Mouse (Mus musculus) fibroblast of lung, adult 2 months (primary cell): Measurements from ENCODE around the gene Camta1.

Experiments
- DNase-seq: peaks from one replicate; pipeline ENCODE4 v3.0.0-alpha.2; 2011; ENCODE audit warnings: low read depth

Camta1 gene

GRCm38 (mm10) chr4:151256622-151257021 lies 605.1 kb downstream of the Camta1 start:
- DNase-seq, result no peak

GRCm38 (mm10) chr4:151250824-151251223 lies 610.9 kb downstream of the Camta1 start:
- no peak for DNase-seq

- no peak for DNase-seq
Observed at GRCm38 (mm10) chr4:151245068-151245797, 616.4 kb downstream of the Camta1 start.

- DNase-seq, result no peak
Observed at GRCm38 (mm10) chr4:151243445-151243844, 618.2 kb downstream of the Camta1 start.

- no peak for DNase-seq
Observed at GRCm38 (mm10) chr4:151242751-151243150, 618.9 kb downstream of the Camta1 start.

GRCm38 (mm10) chr4:151240465-151240864 lies 621.2 kb downstream of the Camta1 start:
- no peak for DNase-seq

- no peak for DNase-seq
Observed at GRCm38 (mm10) chr4:151238970-151239684, 622.5 kb downstream of the Camta1 start.

GRCm38 (mm10) chr4:151237501-151237900 lies 624.2 kb downstream of the Camta1 start:
- DNase-seq, result no peak

GRCm38 (mm10) chr4:151234981-151235380 lies 626.7 kb downstream of the Camta1 start:
- no peak for DNase-seq

- DNase-seq, result no peak
Observed at GRCm38 (mm10) chr4:151232028-151232427, 629.6 kb downstream of the Camta1 start.

GRCm38 (mm10) chr4:151229073-151229472 lies 632.6 kb downstream of the Camta1 start:
- no peak for DNase-seq

GRCm38 (mm10) chr4:151226496-151226895 lies 635.2 kb downstream of the Camta1 start:
- no peak for DNase-seq

- DNase-seq, result no peak
Observed at GRCm38 (mm10) chr4:151224017-151224416, 637.7 kb downstream of the Camta1 start.

- DNase-seq, result no peak
Observed at GRCm38 (mm10) chr4:151223263-151223996, 638.2 kb downstream of the Camta1 start.

- no peak for DNase-seq
Observed at GRCm38 (mm10) chr4:151222635-151223034, 639.0 kb downstream of the Camta1 start.

GRCm38 (mm10) chr4:151216553-151217292 lies 645.0 kb downstream of the Camta1 start:
- DNase-seq, result no peak

- no peak for DNase-seq
Observed at GRCm38 (mm10) chr4:151215866-151216265, 645.8 kb downstream of the Camta1 start.

GRCm38 (mm10) chr4:151215179-151215578 lies 646.5 kb downstream of the Camta1 start:
- no peak for DNase-seq

- no peak for DNase-seq
Observed at GRCm38 (mm10) chr4:151213475-151213874, 648.2 kb downstream of the Camta1 start.

GRCm38 (mm10) chr4:151211992-151212391 lies 649.7 kb downstream of the Camta1 start:
- no peak for DNase-seq

- no peak for DNase-seq
Observed at GRCm38 (mm10) chr4:151207566-151207965, 654.1 kb downstream of the Camta1 start.

GRCm38 (mm10) chr4:151202891-151203290 lies 658.8 kb downstream of the Camta1 start:
- no peak for DNase-seq
